Mouse (Mus musculus): ENCODE data around the gene Cacybp.

The Cacybp gene

DNA sequence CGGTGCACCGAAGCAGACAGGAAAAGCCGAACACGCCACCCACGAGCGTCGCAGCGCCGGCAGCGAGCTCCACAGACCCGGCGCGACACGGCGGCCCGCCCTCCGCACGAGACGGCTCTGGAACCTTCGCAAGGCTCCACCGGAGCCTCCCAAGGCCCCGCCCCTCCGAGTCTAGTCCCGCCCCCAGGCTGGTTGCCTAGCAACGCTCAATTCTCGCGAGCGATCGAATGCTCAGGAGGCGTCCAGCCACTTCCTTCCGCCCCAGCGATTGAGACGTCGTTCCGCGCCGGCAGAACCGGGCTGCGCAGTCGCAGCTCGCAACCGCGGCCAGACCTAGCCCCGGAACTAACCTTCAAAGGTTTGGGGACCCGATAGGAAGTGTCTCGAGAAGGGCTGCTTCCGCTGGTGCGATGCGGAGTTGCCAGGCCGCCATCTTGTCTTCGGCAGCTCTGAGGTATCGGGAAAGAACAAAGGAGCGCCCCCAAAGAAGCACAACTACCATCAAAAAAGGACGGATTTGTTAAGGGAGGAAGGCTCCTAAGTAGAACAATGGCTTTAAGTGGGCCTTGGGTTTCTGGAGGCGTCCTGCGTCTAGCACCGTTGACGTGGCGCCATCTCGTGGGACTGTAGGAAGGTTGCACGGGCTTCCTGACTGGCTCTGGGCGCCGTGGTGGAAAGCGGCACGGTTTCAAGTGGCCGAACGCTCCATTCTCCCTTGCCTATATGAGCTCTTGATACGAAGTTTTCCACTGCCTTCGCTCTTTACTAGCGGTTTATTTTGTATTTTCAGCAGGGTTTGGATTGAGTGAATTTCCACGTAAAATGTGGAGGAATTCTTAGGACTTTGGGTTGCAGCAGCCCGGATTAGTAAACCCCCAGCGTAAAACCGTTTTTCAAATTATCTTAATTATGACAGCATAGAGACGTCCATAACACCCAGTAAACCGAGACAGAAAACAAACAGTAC is at the start of gene Cacybp:
Gene Cacybp (minus strand): TSS at position 173 of the 967 bp plus-strand sequence.
- peak; percentile 99 for DNase-seq

DNA sequence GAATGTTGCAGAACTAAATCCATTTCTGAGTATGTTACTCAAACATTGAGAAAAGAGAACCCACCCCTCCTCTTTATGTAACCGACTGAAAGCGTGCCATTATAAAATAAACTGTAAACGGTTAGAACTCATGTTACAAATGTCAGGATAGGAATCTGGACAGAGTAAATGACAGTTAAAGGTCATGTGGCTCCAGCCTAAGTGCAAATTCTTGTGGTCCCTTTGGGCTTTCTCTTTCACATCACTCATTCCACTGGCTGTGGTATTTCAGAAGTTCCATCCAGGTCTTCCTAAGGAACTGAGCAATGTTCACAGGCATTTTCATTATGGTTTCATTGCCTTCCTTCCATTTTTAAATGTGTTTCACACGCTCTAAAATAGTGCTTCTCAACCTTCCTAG is 49.7 kb upstream of the Cacybp start:
- peak; percentile 21 for DNase-seq

DNA sequence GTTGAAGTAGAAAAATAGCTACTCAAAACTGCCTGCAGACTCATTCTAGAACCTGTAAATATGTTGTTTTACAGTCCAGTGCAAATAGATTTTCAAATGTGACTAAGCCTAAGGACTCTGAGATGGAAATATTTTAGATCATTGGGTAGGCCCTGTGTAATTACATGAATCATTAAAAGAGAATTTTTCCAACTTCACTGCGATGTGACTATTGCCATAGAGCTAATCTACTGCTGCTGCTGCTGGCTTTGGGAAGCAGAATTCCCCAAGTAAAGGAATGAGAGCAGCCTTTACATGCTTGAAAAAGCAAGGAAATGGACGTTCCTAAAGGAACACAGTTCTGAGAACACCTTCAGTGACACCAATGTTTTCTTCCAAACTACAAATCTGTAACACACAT is 49.2 kb upstream of the Cacybp start:
- DNase-seq: no peak

DNA sequence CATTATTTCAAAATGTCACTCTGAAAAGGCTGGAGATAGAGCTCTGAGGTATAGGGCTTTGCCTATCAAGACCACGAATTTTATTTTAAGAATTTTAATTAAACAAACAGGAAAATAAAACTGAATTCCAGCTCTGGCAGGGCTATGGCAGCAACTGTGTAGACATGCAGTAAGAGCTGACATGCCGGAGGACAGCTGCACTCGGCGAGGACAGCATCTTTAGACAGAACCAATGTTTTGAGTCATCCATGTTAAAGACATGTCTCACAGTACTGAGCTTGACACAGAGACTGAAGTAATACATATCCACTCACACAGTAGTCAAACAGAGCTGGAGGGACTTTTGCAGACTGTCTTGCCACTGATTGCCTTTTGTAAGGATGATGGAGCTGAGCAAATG is 47.9 kb upstream of the Cacybp start:
- DNase-seq: no peak

DNA sequence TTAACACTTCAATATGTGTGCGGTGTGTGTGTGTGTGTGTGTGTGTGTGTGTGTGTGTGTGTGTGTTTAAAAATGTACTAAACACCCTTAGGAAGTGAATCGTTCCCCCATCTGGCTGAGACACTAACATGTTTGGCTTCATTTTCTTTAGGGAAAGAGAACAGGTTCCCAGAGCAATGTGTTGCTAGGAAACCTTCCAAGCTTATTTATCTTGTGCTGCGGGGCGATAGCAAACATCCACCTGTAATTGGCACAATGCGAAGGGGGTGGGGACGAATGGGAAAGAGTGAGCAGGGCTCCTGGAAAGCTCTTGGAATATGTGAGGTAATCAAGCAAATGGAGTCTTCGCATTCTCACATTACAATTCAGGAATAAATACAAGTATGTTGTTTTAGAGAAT is 47.2 kb upstream of the Cacybp start:
- DNase-seq: peak; percentile 84

DNA sequence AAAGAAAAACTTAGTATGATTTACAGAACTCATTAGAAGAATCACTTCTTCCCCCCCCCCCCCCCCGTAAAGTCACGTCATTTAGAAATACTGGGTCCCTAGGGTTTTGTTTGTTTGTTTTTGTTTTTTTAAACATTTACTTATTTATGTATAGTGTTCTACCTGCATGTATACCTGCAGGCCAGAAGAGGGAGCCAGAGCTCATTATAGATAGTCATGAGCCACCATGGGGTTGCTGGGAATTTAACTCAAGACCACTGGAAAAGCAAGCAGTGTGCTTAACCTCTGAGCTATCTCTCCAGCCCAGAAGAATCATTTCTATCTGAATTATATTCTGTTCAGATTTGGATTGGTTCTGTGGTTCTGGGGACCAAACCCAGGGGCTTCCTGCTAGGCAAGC is 40.4 kb upstream of the Cacybp start:
- DNase-seq: no peak

DNA sequence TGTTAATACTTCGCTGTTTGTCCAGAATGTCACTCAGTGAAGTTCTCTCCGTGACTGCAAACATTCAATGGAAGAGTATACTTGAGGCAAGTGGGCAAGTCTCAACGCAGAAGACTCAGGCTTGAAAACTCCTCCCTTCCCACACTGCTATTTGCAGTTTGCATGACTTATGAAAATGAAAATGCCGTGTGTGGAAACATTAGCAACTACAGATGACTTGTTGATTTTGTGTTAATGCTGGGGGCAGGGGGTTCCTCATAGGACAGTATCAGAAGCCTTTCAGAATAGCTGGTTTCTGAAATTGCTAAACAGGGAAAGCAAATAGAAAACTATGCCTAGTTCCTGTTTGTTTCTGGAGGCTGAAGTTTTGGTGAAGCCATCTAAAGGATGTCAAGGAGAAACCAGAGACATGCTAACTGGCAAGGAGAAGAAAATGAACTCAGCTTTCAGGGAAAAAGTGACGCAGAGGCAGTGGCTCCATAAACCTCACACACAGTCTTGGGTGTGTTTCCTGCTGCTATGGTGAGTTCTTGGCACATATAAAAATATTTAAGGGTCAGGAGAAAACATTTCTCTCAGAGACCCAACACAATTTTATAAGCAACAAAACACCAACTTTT is 38.8 kb upstream of the Cacybp start:
- peak; percentile 42 for DNase-seq

DNA sequence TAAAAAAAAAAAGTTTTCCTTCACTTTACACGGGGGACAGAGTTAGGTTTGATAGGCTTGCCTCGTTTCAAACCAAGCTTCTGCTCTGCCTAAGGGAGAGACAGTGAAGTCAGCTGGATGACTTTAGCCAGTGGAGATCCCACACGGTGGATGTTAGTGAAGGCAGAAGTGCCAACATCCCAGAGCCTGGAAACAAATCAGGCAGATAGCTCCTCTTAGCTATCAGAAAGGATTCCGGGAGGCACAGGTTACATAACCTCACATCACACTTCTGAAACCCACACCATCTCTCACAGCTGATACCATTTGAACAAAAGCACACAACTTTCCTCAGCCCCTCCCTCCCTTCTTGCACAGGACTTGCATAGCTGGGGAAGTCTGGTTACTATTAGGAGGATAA is 38.1 kb upstream of the Cacybp start:
- DNase-seq: peak; percentile 27

DNA sequence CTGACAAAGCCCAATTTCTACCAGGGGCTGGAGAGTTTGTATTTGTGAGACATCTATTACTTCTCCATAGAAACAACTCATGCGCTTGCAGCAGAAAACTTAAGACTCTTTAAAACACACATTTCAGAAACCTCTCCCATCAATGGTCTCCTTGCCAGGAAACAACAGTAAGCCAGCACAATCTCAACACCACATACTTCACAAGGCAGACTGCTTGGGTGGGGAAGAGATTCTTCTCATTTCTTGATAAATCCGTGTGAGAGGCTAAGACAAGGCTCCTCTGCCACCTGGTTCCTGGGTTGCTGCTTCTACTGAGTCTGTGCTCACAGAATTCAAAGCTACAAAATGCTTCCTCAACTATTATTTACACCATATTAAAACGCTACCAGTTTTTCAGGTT is 37.1 kb upstream of the Cacybp start:
- DNase-seq: peak; percentile 21

DNA sequence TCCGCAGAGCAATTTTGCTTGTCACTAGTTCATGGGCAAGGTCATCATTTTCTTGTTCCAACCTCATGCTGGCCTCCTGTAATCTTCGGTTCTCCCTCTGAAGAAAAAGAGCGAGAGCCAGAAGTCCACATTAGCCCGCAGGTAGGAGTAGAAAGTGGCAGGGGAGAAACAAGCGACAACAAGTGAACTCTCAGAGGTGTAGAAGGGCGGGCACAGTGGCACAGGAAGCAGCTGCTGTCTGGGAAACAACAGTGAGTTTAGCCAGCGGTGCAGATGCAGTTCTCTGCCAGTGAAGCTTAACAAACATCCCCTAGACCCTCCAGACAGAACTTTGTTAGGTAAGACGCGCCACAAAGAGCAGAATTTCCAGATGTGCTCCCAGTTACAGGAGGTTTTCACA is 34.8 kb upstream of the Cacybp start:
- DNase-seq: peak; percentile 44

DNA sequence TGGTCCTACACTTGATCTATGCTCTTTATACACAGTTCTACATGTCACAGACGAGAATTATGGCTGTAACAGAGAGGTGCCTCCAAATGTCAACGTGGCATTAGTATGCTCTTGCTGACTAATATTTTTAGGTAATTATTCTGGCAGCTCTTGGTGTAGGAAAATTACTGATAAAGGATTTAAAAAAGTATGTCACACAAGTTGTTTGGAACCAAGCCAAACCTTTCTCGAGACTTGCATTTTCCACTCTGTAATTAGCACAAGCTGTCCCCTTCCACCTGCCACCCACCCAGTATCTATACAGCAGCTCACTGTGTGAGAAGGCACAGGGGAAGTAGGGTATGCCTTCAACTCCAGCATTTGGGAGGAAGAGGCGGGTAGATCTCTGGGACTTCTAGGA is 34.2 kb upstream of the Cacybp start:
- DNase-seq: peak; percentile 39

DNA sequence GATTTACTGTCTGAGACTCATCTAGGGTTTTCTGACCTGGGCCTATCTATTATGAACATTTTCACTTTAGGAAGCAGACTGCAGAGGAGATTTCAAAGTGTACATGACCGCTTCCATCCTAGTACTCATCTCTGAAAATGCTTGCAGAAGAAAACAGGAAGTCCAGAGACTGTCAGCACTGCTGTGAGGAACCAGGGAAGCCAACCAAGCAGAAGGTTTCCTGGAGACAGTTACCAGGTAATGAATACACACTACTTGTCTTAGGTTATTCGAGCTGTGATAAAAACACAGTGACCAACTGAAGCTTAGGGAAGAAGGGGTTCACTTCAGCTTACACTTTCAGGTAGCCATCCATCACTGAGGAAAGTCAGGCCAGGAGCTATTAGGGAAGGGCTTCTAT is 33.3 kb upstream of the Cacybp start:
- DNase-seq: peak; percentile 54

DNA sequence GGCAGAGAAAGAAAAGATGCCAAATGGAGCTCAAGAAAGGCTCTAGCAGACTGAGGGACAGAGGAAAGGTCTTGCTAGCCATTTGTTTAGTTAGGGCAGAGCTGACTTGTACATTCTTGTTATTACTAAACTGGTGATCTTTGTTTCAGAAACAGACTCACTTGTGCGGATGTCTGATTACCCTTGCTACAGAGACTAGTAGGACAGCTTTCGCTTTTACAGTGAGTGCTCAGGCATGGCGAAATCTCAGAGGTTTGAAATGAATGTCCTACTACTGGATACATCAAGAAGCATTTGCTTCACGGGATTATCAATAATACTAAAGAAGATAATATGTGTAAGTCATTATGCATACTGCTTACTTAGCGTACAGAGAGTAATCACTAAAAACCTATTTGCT is 32.0 kb upstream of the Cacybp start:
- no peak for DNase-seq

DNA sequence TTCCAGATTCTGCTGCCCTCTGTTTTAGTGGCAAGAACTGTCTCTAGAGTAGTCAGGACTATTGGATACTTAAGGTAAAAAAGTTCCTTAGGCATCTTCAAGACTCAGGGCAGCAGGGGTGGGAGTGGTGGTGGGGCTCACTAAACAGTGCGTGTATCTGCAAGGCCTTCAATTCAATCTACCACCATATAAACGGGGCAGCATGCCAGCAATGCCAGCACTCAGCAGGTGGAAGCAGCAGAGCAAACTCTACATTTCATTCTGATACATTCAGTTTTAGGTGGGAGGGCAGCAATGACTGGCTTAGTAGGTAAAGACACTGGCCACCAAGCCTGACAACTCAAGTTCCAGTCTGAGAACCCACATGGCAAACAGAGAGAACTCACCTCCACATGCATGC is 27.4 kb upstream of the Cacybp start:
- DNase-seq: no peak

DNA sequence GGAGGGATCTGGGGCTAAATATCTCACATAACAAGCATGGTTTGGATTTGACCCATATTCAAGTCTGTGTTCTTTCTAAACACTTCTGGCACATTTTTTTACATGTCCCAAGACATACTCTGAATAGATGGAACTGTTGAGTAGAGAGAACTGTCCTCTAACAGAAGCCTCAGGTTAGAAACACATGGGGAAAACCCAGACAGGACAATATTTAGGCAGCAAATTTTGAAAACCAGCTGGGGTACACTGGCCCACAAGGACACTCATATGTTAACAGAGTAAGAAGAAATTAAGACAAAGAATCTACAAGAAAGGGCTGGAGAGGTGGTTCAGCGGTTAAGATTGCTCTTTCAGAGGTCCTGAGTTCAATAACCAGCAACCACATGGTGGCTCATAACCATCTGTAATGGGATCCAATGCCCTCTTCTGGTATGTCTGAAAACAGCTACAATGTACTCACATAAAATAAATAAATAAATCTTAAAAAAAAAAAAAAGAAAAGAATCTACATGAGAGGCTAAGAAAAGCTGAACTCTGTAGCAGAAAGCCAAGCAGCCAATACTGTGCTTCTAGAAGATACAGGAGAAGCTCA is 26.3 kb upstream of the Cacybp start:
- DNase-seq: no peak

DNA sequence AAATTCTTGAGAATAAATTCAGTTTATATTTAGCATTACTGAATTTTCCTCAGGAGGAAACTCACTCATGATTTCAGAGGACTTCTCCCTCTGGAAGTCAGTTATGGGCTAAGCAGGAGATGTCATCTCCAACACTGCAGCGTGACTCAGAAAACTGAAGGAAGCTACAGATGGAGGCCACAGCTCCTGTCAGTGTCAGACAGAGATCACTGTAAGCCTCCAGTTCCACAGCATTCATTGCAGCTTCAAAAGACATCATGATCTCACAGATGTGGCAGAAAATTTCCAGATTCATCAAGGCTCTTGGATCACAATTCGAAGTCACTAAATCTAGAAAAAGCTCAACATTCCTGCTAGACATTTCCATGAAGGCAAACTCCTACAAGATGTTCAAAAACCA is 25.3 kb upstream of the Cacybp start:
- no peak for DNase-seq

DNA sequence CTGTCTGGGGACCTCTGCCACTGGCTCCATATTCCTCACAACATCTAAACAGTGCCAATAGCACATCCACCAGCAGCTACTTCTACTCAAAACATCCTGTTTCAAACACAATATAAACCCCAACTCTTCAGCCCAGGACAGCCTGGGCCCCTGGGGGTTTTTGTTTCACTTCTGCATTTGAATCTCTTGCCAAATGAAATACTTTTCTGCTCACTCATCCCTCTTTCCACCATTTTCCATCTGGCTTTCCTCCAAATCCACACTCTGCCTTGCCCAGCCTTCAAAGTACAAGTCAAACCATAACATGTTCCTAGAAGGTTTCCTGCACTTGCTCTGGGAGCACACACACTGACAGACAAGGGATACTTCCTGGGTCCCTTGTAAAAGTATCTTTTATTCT is 21.2 kb upstream of the Cacybp start:
- peak; percentile 48 for DNase-seq

DNA sequence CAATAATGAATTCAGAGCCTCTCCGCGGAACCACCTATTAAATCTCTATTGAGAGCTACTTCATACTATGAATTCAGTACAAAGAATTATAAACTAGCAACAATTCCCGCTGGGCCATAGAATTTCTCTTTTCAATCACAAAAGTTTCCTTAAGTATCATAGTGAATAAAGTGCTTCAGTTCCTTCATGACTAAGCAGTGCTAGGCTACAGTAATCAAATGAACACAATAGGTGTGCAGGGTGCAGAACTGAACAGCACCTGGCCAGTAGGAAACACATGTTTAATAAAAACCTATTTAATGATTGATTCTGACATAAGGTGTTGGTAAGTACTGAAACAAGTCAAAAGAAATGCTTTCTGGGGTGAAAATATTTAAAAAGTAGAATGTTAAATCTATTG is 19.4 kb upstream of the Cacybp start:
- DNase-seq: no peak

DNA sequence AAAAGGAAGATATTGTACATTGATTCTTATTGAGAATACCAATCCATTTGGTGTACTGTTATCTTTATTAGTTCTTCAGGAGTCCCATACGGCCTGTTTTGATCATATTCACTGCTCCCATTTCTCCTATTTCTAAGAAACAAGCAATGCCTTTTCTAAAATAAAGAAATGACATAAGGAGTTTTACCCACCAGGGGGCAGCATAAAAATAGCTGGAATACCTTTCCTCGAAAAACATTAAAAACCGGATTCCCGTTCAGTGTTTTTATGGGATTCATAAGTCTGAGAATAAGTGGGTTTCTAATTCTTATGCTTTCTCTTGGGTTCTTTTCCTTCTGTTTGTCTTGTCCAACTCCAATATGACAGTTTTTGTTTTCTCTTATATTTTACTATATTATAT is 18.3 kb upstream of the Cacybp start:
- peak; percentile 79 for DNase-seq

DNA sequence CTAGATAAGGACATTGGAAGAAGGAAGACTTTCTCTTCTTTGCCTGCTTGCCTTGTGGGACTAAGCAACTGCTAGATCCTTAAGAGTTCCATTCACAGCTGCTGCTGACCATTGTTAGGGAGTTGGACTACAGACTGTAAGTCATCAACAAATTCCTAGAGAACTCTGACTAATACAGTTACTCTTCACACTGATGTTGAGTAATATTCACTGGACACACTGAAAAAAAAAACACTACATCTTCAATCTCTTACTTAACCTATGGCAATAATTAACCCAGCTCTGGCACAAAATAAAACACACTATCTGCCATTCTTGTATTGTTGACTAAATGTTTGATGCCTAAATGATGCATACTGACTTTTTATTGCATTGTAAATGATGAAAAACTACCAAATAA is 15.2 kb upstream of the Cacybp start:
- DNase-seq: no peak

DNA sequence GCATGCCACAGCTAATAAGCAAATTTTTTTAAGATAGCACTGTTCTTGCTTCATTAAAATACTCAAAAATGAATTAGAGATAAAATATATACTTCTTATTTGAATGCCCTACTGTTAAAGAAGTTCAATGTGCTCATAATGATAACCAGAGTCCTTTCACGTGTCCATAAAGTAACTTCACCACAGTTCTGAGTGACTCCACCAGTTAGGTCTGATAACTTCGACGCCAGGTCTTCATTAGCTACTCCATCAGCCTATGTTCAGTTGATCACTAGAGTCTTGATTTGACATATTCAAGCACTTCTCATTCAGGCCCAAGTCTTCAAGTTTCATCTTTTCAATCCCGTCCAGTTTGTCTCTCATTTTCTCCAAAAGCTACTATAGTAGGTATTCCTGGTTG is 14.5 kb upstream of the Cacybp start:
- no peak for DNase-seq

DNA sequence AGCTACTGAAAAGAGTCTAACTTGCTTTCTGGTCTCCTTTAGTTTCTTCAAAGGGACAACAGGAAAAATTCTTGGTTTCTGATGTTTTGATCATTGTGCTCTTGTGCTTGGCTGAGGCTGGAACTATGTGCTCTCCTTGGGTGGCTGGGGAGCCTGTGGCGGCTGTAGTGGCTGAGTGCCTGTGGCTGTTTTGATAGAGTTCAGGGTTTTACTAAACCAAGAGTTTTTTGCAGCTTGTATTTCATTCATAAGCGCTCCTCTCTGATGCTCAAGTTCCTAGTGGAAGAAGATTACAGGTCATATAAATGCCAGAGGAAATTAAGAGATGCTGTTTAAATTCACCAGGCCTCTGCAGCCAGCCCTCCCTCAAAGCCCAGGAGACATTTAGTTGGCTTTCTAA is 11.4 kb upstream of the Cacybp start:
- no peak for DNase-seq

DNA sequence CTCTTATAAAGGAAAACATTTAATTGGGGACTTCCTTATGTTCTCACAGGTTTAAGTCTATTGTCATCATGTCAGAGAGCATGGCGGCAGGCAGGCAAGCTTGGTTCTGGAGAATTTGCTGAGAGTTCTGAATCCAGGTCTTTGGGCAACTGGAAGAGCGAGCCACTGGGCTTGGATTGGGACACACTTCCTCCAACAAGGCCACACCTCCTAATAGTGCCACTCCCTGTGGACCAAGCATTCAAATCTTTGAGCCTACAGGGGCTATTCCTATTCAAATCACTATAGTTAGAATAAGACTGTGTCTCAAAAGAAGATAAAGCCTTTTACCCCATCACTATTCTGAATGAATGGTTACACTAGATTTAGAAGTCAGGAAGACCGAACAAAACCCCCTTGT is 5.2 kb upstream of the Cacybp start:
- no peak for DNase-seq

DNA sequence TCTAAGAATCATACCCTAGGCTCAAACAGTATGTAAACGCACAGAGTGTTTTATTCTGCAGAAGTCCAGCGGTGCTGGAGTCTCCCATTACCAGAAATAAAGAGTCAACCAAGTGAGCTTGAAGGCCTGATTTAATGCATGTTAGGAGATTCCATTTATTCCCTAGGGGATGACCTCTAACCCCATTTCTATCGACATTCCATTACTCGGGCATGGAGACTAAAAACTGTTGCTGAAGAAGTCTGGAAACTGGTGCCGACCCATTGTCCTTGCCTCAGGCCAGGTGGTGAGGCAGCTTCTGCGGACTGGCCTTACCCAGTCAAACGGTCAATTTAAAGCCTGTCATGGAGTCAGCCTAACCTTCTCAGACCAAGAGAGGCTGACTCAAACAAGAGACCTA is 1.5 kb upstream of the Cacybp start:
- DNase-seq: no peak
